Mouse (Mus musculus) CH12.LX (cell line): ENCODE results near the gene Fbxw11. TPM values are rescaled to one million over a fixed set of nuclear protein-coding genes. Genes with fewer than 3 reads are reported as not detected.

ENCODE experiments used
- DNase-seq: peaks from one replicate; pipeline ENCODE4 v3.0.0-alpha.2; 2013; ENCODE audit errors: extremely low read depth
- H3K27ac ChIP-seq: 2 replicates; pipeline ENCODE4 v1.5.1; 2012; ENCODE audit warnings: low read depth, mild to moderate bottlenecking, control low read depth, moderate library complexity; ENCODE audit not compliant: insufficient read depth
- H3K27me3 ChIP-seq: replicated peaks from 2 replicates; pipeline ENCODE3; 2012; ENCODE audit warnings: inconsistent platforms
- H3K36me3 ChIP-seq, 2 experiments: replicated peaks in 1 of 2; 2 replicates each; pipeline versions ENCODE3 to v1.6.1; 2012; ENCODE audit warnings: inconsistent platforms in 1 of 2, low read length in 1 of 2, mild to moderate bottlenecking in 1 of 2, mixed read lengths in 1 of 2, moderate library complexity in 1 of 2; ENCODE audit not compliant: control insufficient read depth in 1 of 2, insufficient read depth in 1 of 2
- H3K4me1 ChIP-seq, 2 experiments: 2 replicates each; pipeline ENCODE4 v1.6.1; 2012; ENCODE audit warnings: inconsistent platforms in 1 of 2, moderate library complexity in 1 of 2; ENCODE audit not compliant: insufficient read depth in 2 of 2, control insufficient read depth in 1 of 2
- H3K4me2 ChIP-seq: 2 replicates; pipeline ENCODE4 v1.6.1; 2012; ENCODE audit warnings: low read depth, mild to moderate bottlenecking, control low read depth; ENCODE audit not compliant: poor library complexity, insufficient read depth, severe bottlenecking
- H3K4me3 ChIP-seq, 3 experiments: fragments of 150-350 bp in 1 of 3; sonication (generic) in 1 of 3; replicated peaks in 1 of 3; 2 replicates each; pipeline versions ENCODE3 to v1.5.1; 2011 to 2012; ENCODE audit warnings: low read depth in 2 of 3, low read length in 2 of 3, mild to moderate bottlenecking in 2 of 3, moderate library complexity in 2 of 3, control low read depth in 1 of 3, improper control_type of control experiment in 1 of 3, inconsistent platforms in 1 of 3, mixed read lengths in 1 of 3; ENCODE audit not compliant: poor library complexity in 1 of 3
- H3K79me2 ChIP-seq: replicated peaks from 2 replicates; pipeline ENCODE4 v1.6.1; 2012; ENCODE audit warnings: mild to moderate bottlenecking, moderate library complexity; ENCODE audit not compliant: control insufficient read depth, poor library complexity, insufficient read depth, severe bottlenecking; ENCODE audit errors: extremely low read depth
- H3K9ac ChIP-seq: 2 replicates; pipeline ENCODE4 v1.6.1; 2012; ENCODE audit warnings: low read depth, mild to moderate bottlenecking, control low read depth, moderate library complexity; ENCODE audit not compliant: insufficient read depth
- H3K9me3 ChIP-seq: replicated peaks from 2 replicates; pipeline ENCODE3; 2012; ENCODE audit warnings: low read length, inconsistent platforms, mixed read lengths
- BHLHE40 ChIP-seq: IDR thresholded peaks from 2 replicates; pipeline ENCODE4 v1.6.1; 2011; ENCODE audit warnings: mild to moderate bottlenecking, low read depth, low read length, improper control_type of control experiment
- CHD1 ChIP-seq: IDR thresholded peaks from 2 replicates; pipeline ENCODE4 v1.6.1; 2012; ENCODE audit warnings: low read depth, low read length, improper control_type of control experiment, inconsistent platforms
- E2F4 ChIP-seq: IDR thresholded peaks from 2 replicates; pipeline ENCODE4 v1.6.1; 2011; ENCODE audit warnings: low read depth, low read length, improper control_type of control experiment; ENCODE audit not compliant: insufficient replicate concordance
- ELF1 ChIP-seq: IDR thresholded peaks from 2 replicates; pipeline ENCODE4 v1.6.1; 2014; ENCODE audit warnings: low read depth, mild to moderate bottlenecking, inconsistent platforms, low read length, improper control_type of control experiment
- EP300 ChIP-seq: IDR thresholded peaks from 2 replicates; pipeline ENCODE4 v1.6.1; 2011; ENCODE audit warnings: low read length, improper control_type of control experiment
- HCFC1 ChIP-seq: IDR thresholded peaks from 2 replicates; pipeline ENCODE4 v1.6.1; 2012; ENCODE audit warnings: low read depth, mild to moderate bottlenecking, inconsistent platforms, low read length, improper control_type of control experiment
- IRF4 ChIP-seq: IDR thresholded peaks from 2 replicates; pipeline ENCODE4 v1.6.1; 2014; ENCODE audit warnings: low read depth, mild to moderate bottlenecking, inconsistent platforms, low read length, improper control_type of control experiment
- JUN ChIP-seq: IDR thresholded peaks from 2 replicates; pipeline ENCODE4 v1.6.1; 2011; ENCODE audit warnings: low read depth, mild to moderate bottlenecking, low read length, improper control_type of control experiment, moderate library complexity; ENCODE audit not compliant: insufficient read depth
- JUND ChIP-seq: conservative IDR thresholded peaks from 2 replicates; pipeline ENCODE4 v1.6.1; 2011; ENCODE audit warnings: low read depth, low read length, improper control_type of control experiment
- KAT2A ChIP-seq: IDR thresholded peaks from 2 replicates; pipeline ENCODE4 v1.6.1; 2012; ENCODE audit warnings: low read length, improper control_type of control experiment, inconsistent platforms; ENCODE audit not compliant: insufficient replicate concordance
- MAFK ChIP-seq: IDR thresholded peaks from 2 replicates; pipeline ENCODE4 v1.6.1; 2011; ENCODE audit warnings: low read length, improper control_type of control experiment; ENCODE audit not compliant: insufficient replicate concordance
- MAX ChIP-seq: IDR thresholded peaks from 2 replicates; pipeline ENCODE4 v1.6.1; 2011; ENCODE audit warnings: low read length, improper control_type of control experiment
- MAZ ChIP-seq: IDR thresholded peaks from 2 replicates; pipeline ENCODE4 v1.6.1; 2012; ENCODE audit warnings: low read depth, mild to moderate bottlenecking, inconsistent platforms, low read length, improper control_type of control experiment, moderate library complexity
- MYC ChIP-seq: IDR thresholded peaks from 2 replicates; pipeline ENCODE4 v1.6.1; 2011; ENCODE audit warnings: low read depth, mild to moderate bottlenecking, improper control_type of control experiment, low read length
- NRF1 ChIP-seq: IDR thresholded peaks from 2 replicates; pipeline ENCODE4 v1.6.1; 2014; ENCODE audit warnings: low read depth, mild to moderate bottlenecking, inconsistent platforms, low read length, improper control_type of control experiment, moderate library complexity
- PAX5 ChIP-seq: IDR thresholded peaks from 2 replicates; pipeline ENCODE4 v1.6.1; 2012; ENCODE audit warnings: low read length, inconsistent platforms, mixed read lengths
- POLR2AphosphoS2 ChIP-seq: IDR thresholded peaks from 2 replicates; pipeline ENCODE4 v1.6.1; 2011; ENCODE audit warnings: low read depth, low read length, improper control_type of control experiment
- SIN3A ChIP-seq: IDR thresholded peaks from 2 replicates; pipeline ENCODE4 v1.6.1; 2012; ENCODE audit warnings: low read length, improper control_type of control experiment, inconsistent platforms
- SMC3 ChIP-seq: IDR thresholded peaks from 2 replicates; pipeline ENCODE4 v1.6.1; 2011; ENCODE audit warnings: low read depth, low read length, improper control_type of control experiment
- TBP ChIP-seq: conservative IDR thresholded peaks from 2 replicates; pipeline ENCODE4 v1.6.1; 2011; ENCODE audit warnings: low read depth, low read length, improper control_type of control experiment
- TCF12 ChIP-seq: IDR thresholded peaks from 2 replicates; pipeline ENCODE4 v1.6.1; 2014; ENCODE audit warnings: low read depth, mild to moderate bottlenecking, inconsistent platforms, low read length, improper control_type of control experiment
- UBTF ChIP-seq: IDR thresholded peaks from 2 replicates; pipeline ENCODE4 v1.6.1; 2012; ENCODE audit warnings: low read depth, mild to moderate bottlenecking, inconsistent platforms, low read length, improper control_type of control experiment, moderate library complexity
- USF1 ChIP-seq: IDR thresholded peaks from 2 replicates; pipeline ENCODE4 v1.6.1; 2014; ENCODE audit warnings: low read depth, mild to moderate bottlenecking, inconsistent platforms, low read length, improper control_type of control experiment
- USF2 ChIP-seq: conservative IDR thresholded peaks from 2 replicates; pipeline ENCODE4 v1.6.1; 2011; ENCODE audit warnings: low read depth, low read length, improper control_type of control experiment
- ZC3H11A ChIP-seq: IDR thresholded peaks from 2 replicates; pipeline ENCODE4 v1.6.1; 2012; ENCODE audit warnings: low read depth, mild to moderate bottlenecking, inconsistent platforms, low read length, improper control_type of control experiment
- ZKSCAN1 ChIP-seq: IDR thresholded peaks from 2 replicates; pipeline ENCODE4 v1.6.1; 2012; ENCODE audit warnings: low read depth, inconsistent platforms, low read length, improper control_type of control experiment, borderline replicate concordance
- ZMIZ1 ChIP-seq: IDR thresholded peaks from 2 replicates; pipeline ENCODE4 v1.6.1; 2012; ENCODE audit warnings: low read depth, mild to moderate bottlenecking, inconsistent platforms, low read length, improper control_type of control experiment
- ZNF384 ChIP-seq: IDR thresholded peaks from 2 replicates; pipeline ENCODE4 v1.6.1; 2012; ENCODE audit warnings: low read depth, low read length, improper control_type of control experiment, inconsistent platforms
- dilution Hi-C: fragments of 300-500 bp; cut with MboI; formaldehyde crosslinking; loops from 2 replicates; pipeline ENCODE4 v1.14.3; 2020; ENCODE audit warnings: low sequenced_read_pairs; ENCODE audit not compliant: extremely low pct_unique_long_range_greater_than_20kb, extremely low pct_ligation_motif_present
- in situ Hi-C: fragments of 300-500 bp; cut with MboI; formaldehyde crosslinking; loops from 3 replicates; pipeline ENCODE4 v1.14.3; 2019; ENCODE audit warnings: low sequenced_read_pairs, low pct_ligation_motif_present, low pct_unique_long_range_greater_than_20kb, mixed read lengths
- polyA plus RNA-seq: library from polyadenylated mRNA; unstranded; fragments of >175 nt; gene quantifications from 2 replicates; pipeline ENCODE4 v1.2.1, GENCODE M21; 2012; ENCODE audit warnings: low read depth; ENCODE audit not compliant: insufficient read length
- total RNA-seq, 2 experiments: library from RNA; depleted of rRNA; stranded (reverse); fragments of 300-350 nt in 1 of 2; fragments of >200 nt in 1 of 2; gene quantifications; 2 replicates each; pipeline ENCODE4 v1.2.3; 2012 to 2014

Gene Fbxw11
- total and polyA plus RNA-seq, 3 experiments: 54.5 to 85.0 (median 58.5) TPM

- in situ Hi-C loops: no loop called here
- Histone ChIP-seq H3K36me3 (peaks cover 41 to 66% of the 10 kb centered on the region in 2 experiments), H3K4me2 (no peak overlapping the region), H3K27ac (no peak overlapping the region), H3K27me3 (no peaks in the 10 kb centered on the region), H3K9me3 (peaks cover 3% of the 10 kb centered on the region), H3K4me3 (no peak overlapping the region), H3K9ac (no peak overlapping the region), H3K79me2 (no peaks in the 10 kb centered on the region)
- dilution Hi-C loops: no loop called here
- DNase-seq: no peak
- TF ChIP-seq MYC (no peak), ELF1 (no peak), TCF12 (no peak), E2F4 (no peak), PAX5 (no peak), UBTF (no peak), HCFC1 (no peak), ZMIZ1 (no peak), EP300 (no peak), IRF4 (no peak), MAX (no peak), POLR2AphosphoS2 (no peak), NRF1 (no peak), TBP (no peak), USF1 (no peak), MAFK (no peak), SMC3 (no peak), KAT2A (no peak)
- TF ChIP-seq, all 38 proteins: peak for 0
- H3K4me1 ChIP-seq: peaks cover 0 to 6% of the 10 kb centered on the region in 2 experiments; a peak in 2 of 4 replicates
Measured at GRCm38 (mm10) chr11:32746036-32746435, 103.5 kb downstream of the Fbxw11 start.

GRCm38 (mm10) chr11:32746475-32746874 is 104.0 kb downstream of the Fbxw11 start:
- peaks cover under 1% of the 10 kb centered on the region for H3K9me3 ChIP-seq
- no peak for DNase-seq
- H3K27ac ChIP-seq: no peak overlapping the region
- dilution Hi-C loops (no loop called here), in situ Hi-C loops (no loop called here)
- H3K36me3 ChIP-seq: peaks cover 38 to 62% of the 10 kb centered on the region in 2 experiments
- peaks cover 0 to 6% of the 10 kb centered on the region in 2 experiments; a peak in 2 of 4 replicates for H3K4me1 ChIP-seq
- H3K4me2 ChIP-seq: no peak overlapping the region
- H3K27me3 ChIP-seq: no peaks in the 10 kb centered on the region
- no peak overlapping the region for H3K4me3 ChIP-seq
- TF ChIP-seq CHD1 (no peak), SIN3A (no peak), MAZ (no peak), JUND (no peak), TBP (no peak), KAT2A (no peak), USF2 (no peak), ZC3H11A (no peak), IRF4 (no peak), MAX (no peak), MAFK (no peak), MYC (no peak), TCF12 (no peak), ZKSCAN1 (no peak), PAX5 (no peak), POLR2AphosphoS2 (no peak), NRF1 (no peak), JUN (no peak), BHLHE40 (no peak), ZNF384 (no peak)
- TF ChIP-seq, all 38 proteins: peak for 0
- Histone ChIP-seq H3K79me2 (no peaks in the 10 kb centered on the region), H3K9ac (no peak overlapping the region)
